Mouse (Mus musculus) layer of hippocampus, postnatal 10 days (tissue): ENCODE data around the gene Hoxc4. TPM values are rescaled to one million over a fixed set of nuclear protein-coding genes. Genes with fewer than 3 reads are reported as not detected.

ENCODE experiments used
- DNase-seq, 2 experiments: peaks; one replicate each; pipeline ENCODE4 v3.0.0; 2021; ENCODE audit warnings: low spot score in 2 of 2
- total RNA-seq, 2 experiments: library from RNA; stranded (reverse); gene quantifications; 2 replicates each; pipeline ENCODE4 v1.2.3; 2021

Gene Hoxc4
- total RNA-seq, 2 experiments from 2014 or later: not detected

DNA sequence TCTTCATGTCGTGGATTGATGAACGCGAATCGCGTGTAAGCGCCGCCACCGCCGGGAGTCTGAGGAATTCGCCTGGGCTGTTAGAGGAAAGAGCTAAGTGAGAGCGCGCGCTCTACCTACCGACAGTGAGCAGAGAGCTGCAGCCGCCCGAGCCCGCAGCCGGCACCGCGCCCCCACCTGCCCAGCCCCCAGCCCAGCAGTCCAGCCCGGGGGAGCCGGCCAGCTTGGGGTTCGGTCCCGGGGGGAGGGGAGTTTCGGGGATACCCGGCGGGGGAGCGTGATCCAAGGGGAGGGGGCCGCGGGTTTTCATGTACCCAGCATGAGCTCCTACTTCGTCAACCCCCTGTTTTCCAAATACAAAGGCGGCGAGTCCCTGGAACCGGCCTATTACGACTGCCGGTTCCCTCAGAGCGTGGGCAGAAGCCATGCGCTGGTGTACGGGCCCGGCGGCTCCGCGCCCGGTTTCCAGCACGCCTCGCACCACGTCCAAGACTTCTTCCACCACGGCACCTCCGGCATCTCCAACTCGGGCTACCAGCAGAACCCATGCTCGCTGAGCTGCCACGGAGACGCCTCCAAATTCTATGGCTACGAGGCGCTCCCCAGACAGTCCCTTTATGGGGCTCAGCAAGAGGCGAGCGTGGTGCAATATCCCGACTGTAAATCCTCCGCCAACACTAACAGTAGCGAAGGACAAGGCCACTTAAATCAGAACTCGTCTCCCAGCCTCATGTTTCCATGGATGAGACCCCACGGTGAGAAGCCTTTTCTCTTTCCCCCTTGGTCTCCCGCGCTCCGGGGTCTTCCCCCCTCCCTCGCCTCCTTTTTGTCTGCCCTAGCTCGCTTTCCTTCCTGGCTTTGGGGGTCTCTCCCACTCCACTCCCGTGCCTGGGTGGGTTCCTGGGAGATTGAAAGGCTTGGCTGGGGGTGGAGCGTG is 28.0 kb upstream of the Hoxc4 start, which contains the start of gene Hoxc8:
Hoxc8 (plus strand) TSS at position 147 of the 937 bp plus-strand sequence.
- DNase-seq: no peak

DNA sequence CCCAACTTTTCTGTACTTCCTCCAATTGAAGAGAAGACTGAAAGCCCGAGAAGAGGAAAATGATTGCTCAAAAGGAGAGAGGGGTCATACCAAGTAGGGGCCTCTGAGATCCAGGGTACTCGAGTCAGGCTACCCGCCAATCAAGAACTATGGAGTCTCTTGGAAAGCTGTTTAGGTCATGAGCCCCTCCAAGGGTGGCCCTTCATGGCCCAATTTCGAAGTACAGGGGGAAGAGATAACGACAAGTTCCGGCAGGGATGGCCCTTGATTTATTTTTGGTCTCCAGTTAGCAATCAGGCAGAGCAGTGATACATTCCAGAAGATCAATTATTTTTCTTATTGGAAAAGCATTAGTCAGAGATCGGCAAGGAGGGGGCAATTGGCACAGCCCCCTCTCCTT is 27.0 kb upstream of the Hoxc4 start:
- no peak for DNase-seq

DNA sequence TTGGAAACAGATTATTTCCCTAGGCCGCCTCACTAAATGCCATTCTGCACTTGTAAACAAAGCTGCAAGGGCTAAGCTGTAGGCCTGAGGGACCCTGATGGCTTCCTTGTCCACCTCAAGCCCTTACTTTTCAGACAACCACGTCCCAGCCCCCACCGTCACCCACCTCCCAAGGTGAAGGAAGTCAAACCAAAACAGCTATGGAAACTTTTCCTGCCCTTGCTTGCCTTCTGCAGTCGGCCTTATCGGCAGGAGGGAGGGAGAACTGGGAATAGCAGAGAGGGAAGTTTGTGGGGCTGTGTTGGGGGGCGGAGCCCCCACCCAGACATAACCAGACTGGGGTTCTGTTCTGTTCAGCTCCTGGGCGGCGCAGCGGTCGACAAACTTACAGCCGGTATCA is 26.5 kb upstream of the Hoxc4 start:
- no peak for DNase-seq

DNA sequence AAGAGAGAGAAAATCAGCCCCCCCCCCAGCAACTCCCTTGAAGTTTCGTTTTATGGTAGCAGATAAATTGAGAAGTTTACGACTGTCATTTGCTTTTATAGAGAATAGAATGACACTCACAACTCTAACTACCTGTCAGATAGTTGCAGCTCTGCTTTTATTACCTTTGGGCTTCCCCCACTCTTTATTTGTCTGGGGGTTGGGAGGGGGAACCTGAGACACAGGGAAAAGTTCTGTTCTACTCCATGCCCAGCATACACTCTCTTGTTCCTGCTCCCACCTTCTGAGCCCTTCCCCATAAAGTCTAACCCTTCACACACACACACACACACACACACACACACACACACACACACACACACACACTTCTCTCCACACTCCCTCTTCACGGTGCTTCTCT is 25.9 kb upstream of the Hoxc4 start:
- DNase-seq: no peak

DNA sequence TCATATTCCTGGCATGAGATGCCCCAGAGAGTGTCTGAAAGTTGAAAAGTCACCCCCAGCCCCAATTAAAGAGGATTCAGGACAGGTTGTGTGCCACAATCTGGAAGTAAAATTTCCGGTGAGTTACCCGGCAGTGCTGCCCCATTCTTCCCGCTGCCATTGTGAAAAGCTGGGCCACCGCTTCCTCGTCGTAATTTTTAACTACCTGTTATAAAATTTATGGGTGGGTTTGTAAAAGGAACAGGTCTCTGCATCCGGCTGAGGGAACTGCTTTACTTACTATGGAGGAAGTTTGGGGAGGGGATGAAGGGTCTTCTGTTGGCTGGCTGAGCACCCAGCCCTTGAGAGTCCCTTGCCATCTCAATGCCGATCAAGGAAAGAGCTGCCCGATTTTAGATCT is 22.2 kb upstream of the Hoxc4 start:
- no peak for DNase-seq

DNA sequence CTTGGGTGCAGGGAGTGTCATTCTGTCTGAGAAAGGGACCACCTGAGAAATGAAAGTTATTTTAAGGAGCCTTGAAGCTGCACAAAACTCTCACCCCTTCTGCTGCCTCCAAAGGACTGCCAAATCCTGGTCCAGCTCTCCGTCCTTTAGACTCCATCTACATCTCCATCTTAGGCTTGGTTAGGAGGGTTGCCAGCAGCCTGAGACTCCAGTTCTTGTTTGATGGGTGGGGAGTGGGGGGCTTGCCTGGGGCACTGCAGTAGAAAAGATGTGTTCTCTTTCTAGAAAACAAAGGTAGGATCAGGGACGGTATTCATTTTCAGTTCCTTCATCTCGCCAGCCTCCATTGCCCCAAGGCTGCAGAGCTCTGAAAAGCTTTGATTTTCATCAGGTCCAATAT is 21.3 kb upstream of the Hoxc4 start:
- no peak for DNase-seq

DNA sequence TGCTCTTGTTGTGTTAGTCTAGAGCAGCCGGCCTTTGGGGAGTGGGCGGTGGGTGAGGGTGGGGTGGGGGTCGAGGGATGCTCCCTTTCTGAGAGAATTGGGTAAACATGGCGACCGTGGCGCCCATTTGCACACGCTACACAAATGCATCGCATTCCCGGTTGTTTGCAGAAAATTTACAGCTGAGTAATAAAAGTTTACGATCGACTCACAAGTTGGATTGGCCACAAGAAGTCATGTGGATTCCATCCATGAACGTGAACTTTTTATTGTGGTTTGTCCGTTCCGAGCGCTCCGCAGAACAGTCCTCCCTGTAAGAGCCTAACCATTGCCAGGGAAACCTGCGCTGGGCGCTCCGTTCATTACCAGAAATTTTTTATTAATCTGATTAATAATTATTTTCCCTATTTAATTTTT is 20.8 kb upstream of the Hoxc4 start, which contains the start of gene Hoxc6:
Hoxc6 (plus strand) TSS at position 319 of the 417 bp plus-strand sequence.
- DNase-seq: no peak

DNA sequence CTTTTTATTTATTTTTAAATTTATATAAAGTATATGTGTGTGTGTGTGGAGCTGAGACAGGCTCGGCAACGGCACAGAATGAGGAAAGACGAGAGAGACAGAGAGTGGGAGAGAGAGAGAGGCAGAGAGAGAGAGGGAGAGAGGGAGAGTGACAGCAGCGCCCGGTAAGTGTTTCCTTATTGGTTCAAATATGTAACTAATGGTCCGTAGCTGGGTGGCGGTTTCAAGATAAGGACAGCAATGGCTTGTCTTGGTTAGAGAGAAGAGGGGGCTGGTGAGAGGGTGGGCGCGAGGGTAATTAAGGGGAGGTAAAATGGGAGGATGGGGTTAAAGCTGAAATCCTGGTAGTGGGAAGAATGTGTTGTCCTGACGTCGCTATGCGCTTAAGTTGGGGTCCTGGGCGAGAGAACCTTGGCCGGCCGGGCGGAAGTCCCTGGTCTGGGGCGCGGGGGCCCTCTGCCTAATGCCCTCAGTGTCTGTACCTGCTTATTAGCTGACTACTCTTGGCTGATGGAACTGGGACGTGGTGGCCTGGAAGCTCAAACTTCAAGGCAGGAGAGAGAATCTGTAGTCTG is 20.0 kb upstream of the Hoxc4 start:
- DNase-seq: no peak

DNA sequence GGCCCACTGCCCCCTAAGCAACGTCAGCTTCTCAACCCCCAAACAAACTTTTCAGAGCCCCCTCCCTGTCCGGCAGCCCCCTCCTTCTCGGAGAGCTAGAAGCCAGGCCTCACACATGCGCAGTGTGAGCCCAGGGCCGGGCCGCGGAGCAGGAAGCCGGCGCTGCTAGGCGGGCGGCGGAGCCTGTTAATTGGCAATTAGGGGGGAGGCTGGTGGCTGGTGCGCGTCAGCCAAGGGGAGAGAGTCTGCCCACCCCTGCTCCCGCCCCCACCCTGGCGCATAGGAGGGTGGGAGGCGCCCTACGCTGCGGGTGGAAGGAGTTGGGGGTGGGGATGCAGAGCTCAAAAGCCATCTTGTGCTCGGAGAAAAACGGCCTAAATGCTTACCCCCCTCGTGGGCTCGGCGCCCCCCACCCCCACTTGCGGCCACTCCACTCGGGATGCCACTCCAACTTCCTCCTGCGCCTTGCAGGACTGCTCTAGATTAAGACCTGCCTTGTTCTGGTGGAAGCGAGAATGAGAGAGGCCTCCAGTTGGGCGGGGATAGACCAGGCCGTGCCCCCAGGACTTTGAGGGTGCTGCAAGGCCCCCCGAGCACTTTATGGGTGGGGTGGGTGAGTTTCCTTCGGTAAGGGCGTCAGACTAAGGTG is 19.4 kb upstream of the Hoxc4 start:
- DNase-seq: peak in 1 of 2 experiments; percentile 58

DNA sequence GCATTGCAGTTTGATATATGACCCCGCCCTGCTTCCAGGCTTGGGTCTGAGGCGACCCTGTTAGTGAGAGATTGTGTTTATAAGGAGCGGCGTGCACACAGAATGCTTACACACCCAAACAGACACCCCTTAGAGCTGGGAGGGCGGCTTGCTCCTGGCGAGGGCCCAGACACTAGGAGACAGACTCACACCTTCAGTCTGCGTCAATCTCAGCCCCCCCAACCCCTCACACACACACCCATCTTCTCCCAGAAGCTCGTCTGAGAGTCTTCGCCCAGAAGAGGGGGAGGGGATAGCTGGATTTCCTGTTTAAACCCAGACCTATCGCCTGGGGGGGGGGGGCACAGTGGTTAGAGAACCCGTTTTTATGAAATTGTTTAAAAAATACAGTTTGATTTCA is 18.8 kb upstream of the Hoxc4 start:
- no peak for DNase-seq

DNA sequence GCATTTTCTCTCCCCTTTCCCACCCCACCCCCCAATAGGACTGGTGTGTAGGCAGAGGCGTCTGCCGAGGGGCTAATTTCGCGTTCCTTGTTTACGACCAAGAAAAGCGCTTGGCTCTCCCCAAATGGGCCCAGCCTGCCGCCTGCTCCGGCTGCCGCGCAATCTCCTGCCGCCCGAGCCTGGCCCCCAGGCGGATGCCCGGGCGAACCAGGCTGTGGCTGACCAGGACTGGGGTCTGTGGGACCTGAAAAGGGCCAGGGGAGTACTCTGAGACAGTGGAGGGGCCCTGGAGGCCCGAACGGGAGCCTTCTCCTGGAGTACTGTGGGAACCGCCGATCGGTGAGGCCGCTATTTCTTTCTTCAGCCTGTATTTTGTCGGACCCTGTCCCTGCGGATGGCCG is 18.2 kb upstream of the Hoxc4 start:
- no peak for DNase-seq

DNA sequence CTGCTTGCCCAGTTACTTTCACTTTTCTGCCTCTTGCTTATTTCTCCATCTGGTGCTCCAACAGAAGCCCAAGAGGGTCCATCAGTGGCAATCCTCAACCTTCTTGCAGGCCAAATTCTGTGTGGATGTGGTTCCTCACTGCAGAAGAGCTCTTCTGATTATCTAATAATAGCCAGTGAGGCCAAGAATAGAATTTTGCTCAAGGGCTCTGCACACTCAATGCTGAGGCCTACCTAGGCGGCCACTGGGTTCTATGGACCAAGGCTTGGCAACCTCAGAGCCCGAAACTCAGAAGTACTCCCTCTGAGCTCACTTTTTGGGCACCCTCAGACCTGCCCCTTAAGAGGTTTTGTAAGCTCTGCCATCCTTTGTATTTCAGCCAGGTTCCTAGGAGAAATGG is 17.4 kb upstream of the Hoxc4 start:
- no peak for DNase-seq

DNA sequence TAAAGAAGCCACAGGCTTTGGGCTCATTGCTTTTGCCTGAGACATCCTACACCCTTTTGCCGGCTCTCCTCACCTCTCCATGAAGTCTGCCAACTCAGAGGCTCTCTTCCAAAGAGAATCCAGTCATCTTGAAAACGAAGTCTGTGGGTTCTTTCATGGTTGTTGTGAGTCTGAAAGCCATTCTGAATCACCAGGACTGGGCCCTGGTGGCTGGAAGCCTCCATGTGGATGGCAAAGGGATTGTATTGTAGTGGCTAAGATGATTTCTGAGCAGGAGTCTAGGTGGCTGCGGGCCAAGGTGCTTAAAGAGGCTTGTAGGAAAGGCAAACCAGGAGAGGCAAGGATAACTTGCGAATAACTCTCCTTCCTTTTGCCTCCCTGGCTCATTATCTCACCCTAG is 16.6 kb upstream of the Hoxc4 start:
- DNase-seq: no peak

DNA sequence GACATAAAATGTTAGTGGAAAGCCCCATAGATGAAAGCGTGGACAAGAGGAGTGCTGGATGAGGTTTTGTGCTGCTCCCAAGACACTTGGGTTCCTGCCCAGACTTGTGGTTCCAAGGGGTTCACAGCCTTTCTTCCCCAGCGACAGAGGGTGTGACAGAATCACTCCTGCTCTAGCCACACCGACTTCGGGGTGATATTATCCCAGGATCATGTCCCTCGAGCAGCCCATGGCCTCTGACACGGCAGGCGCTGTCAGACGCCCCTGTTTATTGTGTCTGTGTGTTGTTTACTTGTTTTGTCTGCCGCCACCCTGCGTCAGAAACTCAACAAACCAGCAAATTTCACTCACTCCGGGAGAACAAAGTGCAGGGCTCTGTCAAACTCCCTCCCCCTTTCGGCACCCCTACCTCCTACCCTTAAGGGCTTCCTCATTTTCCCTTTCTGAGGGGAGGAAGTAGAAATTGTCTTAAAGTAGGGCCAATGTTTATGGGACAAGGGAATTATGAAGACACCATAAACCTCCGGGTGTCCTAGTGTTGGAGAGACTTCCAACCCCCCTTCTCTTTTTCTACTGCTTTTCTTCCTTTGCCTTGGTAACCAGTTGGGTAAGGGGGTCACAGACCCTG is 15.8 kb upstream of the Hoxc4 start:
- DNase-seq: no peak

DNA sequence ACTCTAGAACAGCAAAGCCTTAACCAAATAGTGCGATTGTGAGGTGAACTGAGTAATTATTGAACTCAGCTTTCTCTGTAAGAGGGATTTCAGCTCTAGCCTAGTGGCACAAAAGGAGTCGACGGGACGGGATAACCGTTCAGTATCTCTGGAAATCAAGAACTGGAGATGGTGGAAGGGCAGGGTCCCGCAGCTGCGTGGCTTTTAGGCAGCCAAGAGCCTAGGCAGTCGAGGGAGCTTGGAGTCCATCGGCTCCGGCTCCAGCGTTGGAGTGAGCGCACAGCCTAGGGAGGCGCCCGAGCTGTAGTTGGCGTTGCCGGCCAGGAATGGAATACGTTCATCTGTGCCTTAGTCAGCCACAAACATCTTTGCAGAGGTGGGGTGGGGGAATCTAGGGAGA is 13.4 kb upstream of the Hoxc4 start:
- DNase-seq: no peak

DNA sequence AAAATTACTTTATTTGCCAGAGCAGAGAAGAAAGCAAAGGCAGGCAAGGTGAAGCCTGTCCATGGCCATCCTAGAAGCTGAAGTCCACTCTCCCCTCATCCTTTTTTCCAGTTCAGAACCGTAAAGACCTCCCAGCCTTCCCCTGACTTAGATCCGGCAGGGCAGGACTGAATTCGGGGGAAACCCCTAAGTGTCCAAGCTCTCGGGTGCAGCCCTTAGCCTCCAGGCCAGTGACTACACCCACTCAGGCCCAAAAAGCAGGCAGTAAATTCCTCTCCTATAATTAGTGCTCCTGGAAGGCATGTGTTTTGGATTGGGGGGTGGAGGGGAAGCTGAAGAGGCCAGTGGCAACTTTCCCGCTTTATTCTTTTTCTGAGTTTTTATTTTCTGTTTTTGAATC is 12.9 kb upstream of the Hoxc4 start:
- DNase-seq: no peak

DNA sequence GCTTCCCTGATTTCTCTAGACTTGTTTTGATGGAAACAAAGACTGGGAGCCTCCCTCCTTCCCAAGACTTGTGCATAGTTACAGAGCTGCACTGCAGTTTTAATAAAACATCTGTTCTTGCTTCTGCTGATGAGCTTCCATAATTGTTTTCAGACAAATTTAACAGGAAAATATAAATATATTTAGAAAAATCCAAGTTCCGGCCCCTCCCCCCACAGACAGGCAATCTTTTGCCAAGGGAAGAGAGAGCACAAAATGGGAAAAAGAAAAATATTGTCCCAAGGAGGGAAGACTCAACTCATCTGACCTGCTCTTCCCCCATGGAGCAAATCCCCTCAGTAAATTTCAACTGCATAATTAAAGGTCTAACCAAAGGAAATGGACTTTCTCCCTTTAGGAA is 12.4 kb upstream of the Hoxc4 start:
- DNase-seq: no peak

DNA sequence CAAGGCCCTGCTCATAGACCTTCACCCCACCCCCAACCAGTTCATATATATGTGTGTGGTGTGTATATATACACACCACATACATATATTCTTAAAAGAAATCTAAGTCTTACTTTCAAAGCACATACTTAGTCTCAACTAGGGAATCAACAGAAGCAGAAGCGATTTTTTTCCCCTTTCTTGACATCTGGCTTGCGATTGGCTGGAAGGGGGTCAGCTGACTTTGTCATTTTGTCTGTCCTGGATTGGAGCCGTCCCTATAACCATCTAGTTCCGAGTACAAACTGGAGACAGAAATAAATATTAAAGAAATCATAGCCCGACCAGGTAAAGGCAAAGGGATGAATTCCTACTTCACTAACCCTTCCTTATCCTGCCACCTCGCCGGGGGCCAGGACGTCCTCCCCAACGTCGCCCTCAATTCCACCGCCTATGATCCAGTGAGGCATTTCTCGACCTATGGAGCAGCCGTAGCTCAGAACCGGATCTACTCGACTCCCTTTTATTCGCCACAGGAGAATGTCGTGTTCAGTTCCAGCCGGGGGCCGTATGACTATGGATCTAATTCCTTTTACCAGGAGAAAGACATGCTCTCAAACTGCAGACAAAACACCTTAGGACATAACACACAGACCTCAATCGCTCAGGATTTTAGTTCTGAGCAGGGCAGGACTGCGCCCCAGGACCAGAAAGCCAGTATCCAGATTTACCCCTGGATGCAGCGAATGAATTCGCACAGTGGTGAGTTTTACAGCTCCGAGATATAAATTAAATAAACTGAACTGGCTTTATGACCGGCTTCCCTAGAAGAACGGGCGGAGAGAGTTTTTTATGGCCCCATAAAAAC is 9.2 kb upstream of the Hoxc4 start:
- no peak for DNase-seq

DNA sequence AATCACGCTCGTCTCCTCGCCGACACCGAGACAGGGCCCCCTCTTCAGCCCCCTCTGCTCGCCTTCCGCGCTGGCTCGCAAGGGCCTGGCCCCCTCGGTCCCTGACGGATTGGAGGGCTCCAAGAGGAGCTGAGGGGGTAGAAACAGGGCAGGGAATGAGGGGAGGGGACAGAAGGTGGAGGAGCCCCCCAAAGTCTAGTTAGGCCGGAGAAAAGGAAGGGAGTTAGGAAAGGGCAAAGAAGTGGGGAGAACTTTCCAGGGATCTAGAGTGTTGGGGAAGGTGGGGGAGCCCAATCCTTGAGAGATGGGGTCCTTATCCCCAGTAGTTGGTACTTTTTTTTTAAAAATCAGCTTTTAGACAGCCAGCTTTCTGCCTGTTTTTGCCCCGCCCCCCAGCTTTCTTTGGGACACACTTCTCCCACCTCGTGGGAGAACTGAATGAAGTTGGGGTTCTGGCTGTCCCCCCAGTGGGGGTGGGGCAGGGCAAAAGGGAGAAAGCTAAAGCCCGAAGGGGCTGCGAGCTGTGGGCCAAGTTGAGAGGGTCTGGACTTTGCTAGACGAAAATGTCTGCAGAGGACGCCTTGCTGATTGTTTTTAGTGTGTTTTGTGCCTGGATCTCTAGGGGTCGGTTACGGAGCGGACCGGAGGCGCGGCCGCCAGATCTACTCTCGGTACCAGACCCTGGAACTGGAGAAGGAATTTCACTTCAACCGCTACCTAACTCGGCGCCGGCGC is 8.5 kb upstream of the Hoxc4 start:
- DNase-seq: no peak
